Mouse (Mus musculus) gastrocnemius, postnatal 4 days (tissue): ENCODE measurements at regions not wholly inside any gene's neighbourhood (a gene's known extent, or its start where the extent isn't known, plus 50 kb on each side); places are given as distances from the start of the nearest gene placed in this dataset.

ENCODE experiments used
- DNase-seq, 2 experiments: peaks; one replicate each; pipeline ENCODE4 v3.0.0; 2021 to 2022; ENCODE audit warnings: low spot score in 2 of 2, mixed read lengths in 2 of 2

GRCm38 (mm10) chr4:137216908-137217497 lies 60.3 kb upstream of the Wnt4 start:
- DNase-seq: no peak

- DNase-seq: no peak
Observed at GRCm38 (mm10) chr4:137214573-137214972, 62.7 kb upstream of the Wnt4 start.

- no peak for DNase-seq
Observed at GRCm38 (mm10) chr4:137212846-137213245, 64.4 kb upstream of the Wnt4 start.

GRCm38 (mm10) chr4:137212106-137212505 lies 65.2 kb upstream of the Wnt4 start:
- no peak for DNase-seq

- DNase-seq: no peak
Observed at GRCm38 (mm10) chr4:137211288-137211687, 66.0 kb upstream of the Wnt4 start.

- DNase-seq: no peak
Observed at GRCm38 (mm10) chr4:137210525-137210924, 66.8 kb upstream of the Wnt4 start.

- DNase-seq: no peak
Observed at GRCm38 (mm10) chr4:137200968-137201367, 76.3 kb upstream of the Wnt4 start.

- no peak for DNase-seq
Observed at GRCm38 (mm10) chr4:137200426-137200825, 76.9 kb upstream of the Wnt4 start.

- DNase-seq: no peak
Observed at GRCm38 (mm10) chr4:137196491-137196974, 80.8 kb upstream of the Wnt4 start.

GRCm38 (mm10) chr4:137194106-137194505 lies 83.2 kb upstream of the Wnt4 start:
- DNase-seq: no peak

- no peak for DNase-seq
Observed at GRCm38 (mm10) chr4:137190625-137191024, 86.7 kb upstream of the Wnt4 start.

- no peak for DNase-seq
Observed at GRCm38 (mm10) chr4:137189801-137190200, 87.5 kb upstream of the Wnt4 start.

- DNase-seq: no peak
Observed at GRCm38 (mm10) chr4:137189058-137189457, 88.2 kb upstream of the Wnt4 start.

- DNase-seq: no peak
Observed at GRCm38 (mm10) chr4:137187592-137187991, 89.7 kb upstream of the Wnt4 start.

- no peak for DNase-seq
Observed at GRCm38 (mm10) chr4:137187051-137187450, 90.2 kb upstream of the Wnt4 start.

GRCm38 (mm10) chr4:137185001-137185400 lies 92.3 kb upstream of the Wnt4 start:
- no peak for DNase-seq

- DNase-seq: no peak
Observed at GRCm38 (mm10) chr4:137183181-137183850, 94.0 kb upstream of the Wnt4 start.

GRCm38 (mm10) chr4:137182547-137182946 lies 94.7 kb upstream of the Wnt4 start:
- DNase-seq: no peak

- no peak for DNase-seq
Observed at GRCm38 (mm10) chr4:137181252-137181651, 96.0 kb upstream of the Wnt4 start.

GRCm38 (mm10) chr4:137180083-137180482 lies 97.2 kb upstream of the Wnt4 start:
- no peak for DNase-seq

GRCm38 (mm10) chr4:137178833-137179232 lies 98.5 kb upstream of the Wnt4 start:
- peak in 1 of 2 experiments; percentile 44 for DNase-seq

GRCm38 (mm10) chr4:137164933-137165332 lies 112.4 kb upstream of the Wnt4 start:
- no peak for DNase-seq

GRCm38 (mm10) chr4:137164429-137164828 lies 112.9 kb upstream of the Wnt4 start:
- DNase-seq: peak; percentile 51 to 54
